15 mouse cellular contexts compared by ENCODE assay signal in genomic region chr10:126920220-126920619, GRCm38 (mm10). TPM values are rescaled to one million over a fixed set of nuclear protein-coding genes. Genes with fewer than 3 reads are reported as not detected.
DNase-seq lines count a peak whose midpoint lies in the region; ATAC-seq and TF ChIP-seq lines count a peak whose summit lies in the region.
"Had no signal": no experiment of that assay in that cellular context is flagged by ENCODE, and none has a peak within 500 bp of the region (broad histone marks: within the 10 kb centered on the region; RNA-seq: fewer than 3 reads in every experiment).

No protein-coding gene starts in this region.

- H3K9me3 ChIP-seq in heart, postnatal 0 days (replicated peaks; ENCODE audit: control insufficient read depth, low read length), result 0 out of 2 replicates have a peak, but pooled peaks cover 5% of the 10 kb centered on the region
- peaks cover 10% of the 10 kb centered on the region; the same call in 1 of the 2 replicates for H3K9me3 ChIP-seq in ES-Bruce4 (replicated peaks; ENCODE audit: control insufficient read depth, insufficient read depth, low read length, poor library complexity, severe bottlenecking)
- H3K9me3 ChIP-seq: kidney, embryonic 15.5 days had no signal

- peaks cover 3% of the 10 kb centered on the region; the same call in 1 of the 2 replicates for H3K4me1 ChIP-seq in heart, postnatal 0 days (ENCODE audit: control insufficient read depth, insufficient read depth)
- H3K4me1 ChIP-seq in lung, adult 2 months (ENCODE audit: control insufficient read depth, insufficient read depth, low read length), result peaks cover 2% of the 10 kb centered on the region; the same call in 1 of the 2 replicates
- H3K4me1 ChIP-seq in ES-Bruce4 (ENCODE audit: control insufficient read depth, insufficient read depth, low read length), result no peaks in the 10 kb centered on the region
- H3K4me1 ChIP-seq: forebrain, embryonic 10.5 days; neural tube, embryonic 12.5 days had no signal

- H3K4me3 ChIP-seq in heart, postnatal 0 days (ENCODE audit: low read depth, low read length), result no peak overlapping the region
- no peak overlapping the region for H3K4me3 ChIP-seq in lung, adult 2 months (replicated peaks; ENCODE audit: extremely low read depth, low read depth, low read length)
- H3K4me3 ChIP-seq in ES-Bruce4 (ENCODE audit: low read depth, low read length), result no peak overlapping the region
- H3K4me3 ChIP-seq: forebrain, embryonic 10.5 days; heart, embryonic 12.5 days; kidney, embryonic 15.5 days; neural tube, embryonic 12.5 days had no signal

- 98% methylated on average over 3 of the region's 3 CpGs for WGBS in heart, postnatal 0 days
- WGBS in lung, adult 2 months, result 98% methylated on average over 3 of the region's 3 CpGs

- no peak for TF ChIP-seq POLR2A in lung, adult 2 months (IDR thresholded peaks at IDR 0.05; ENCODE audit: borderline replicate concordance, extremely low read depth, low read depth, low read length)
- no peak for TF ChIP-seq POLR2A in ES-Bruce4 (IDR thresholded peaks at IDR 0.05; ENCODE audit: insufficient read depth, low read length)

- H3K27ac ChIP-seq in heart, postnatal 0 days (ENCODE audit: low read depth), result no peak overlapping the region
- H3K27ac ChIP-seq in ES-Bruce4 (ENCODE audit: insufficient read depth, low read length), result no peak overlapping the region
- H3K27ac ChIP-seq: forebrain, embryonic 10.5 days; kidney, embryonic 15.5 days; neural tube, embryonic 12.5 days had no signal

- no peaks in the 10 kb centered on the region for H3K36me3 ChIP-seq in heart, postnatal 0 days (replicated peaks; ENCODE audit: control insufficient read depth, insufficient read depth, low read length)
- H3K36me3 ChIP-seq in ES-Bruce4 (ENCODE audit: control insufficient read depth, insufficient read depth, low read length, poor library complexity, severe bottlenecking), result no peaks in the 10 kb centered on the region
- H3K36me3 ChIP-seq: forebrain, embryonic 10.5 days; heart, embryonic 12.5 days; kidney, embryonic 15.5 days; neural tube, embryonic 12.5 days had no signal

- TF ChIP-seq EP300 in heart, postnatal 0 days (IDR thresholded peaks at IDR 0.05; ENCODE audit: low read depth), result no peak
- no peak for TF ChIP-seq EP300 in ES-Bruce4 (IDR thresholded peaks at IDR 0.05; ENCODE audit: insufficient read depth, low read depth, low read length)

- H3K27me3 ChIP-seq in heart, postnatal 0 days (ENCODE audit: control insufficient read depth, insufficient read depth, low read length), result no peaks in the 10 kb centered on the region
- H3K27me3 ChIP-seq in ES-Bruce4 (ENCODE audit: control insufficient read depth, insufficient read depth, low read length, poor library complexity, severe bottlenecking), result no peaks in the 10 kb centered on the region
- H3K27me3 ChIP-seq: kidney, embryonic 15.5 days; neural tube, embryonic 12.5 days had no signal

- no peak for ATAC-seq in heart, postnatal 0 days (ENCODE audit: insufficient read depth, low read depth)
- ATAC-seq in granulocyte monocyte progenitor cell, adult 5-6 weeks (replicated peaks; ENCODE audit: poor library complexity, severe bottlenecking), result 0 out of 2 replicates have a peak, but pooled peaks have one; percentile 42

- no peak overlapping the region for H3K9ac ChIP-seq in heart, postnatal 0 days (replicated peaks; ENCODE audit: low read depth, low read length)
- no peak overlapping the region for H3K9ac ChIP-seq in ES-Bruce4 (ENCODE audit: low read depth, poor library complexity, severe bottlenecking)
- H3K9ac ChIP-seq: heart, embryonic 12.5 days; kidney, embryonic 15.5 days; neural tube, embryonic 12.5 days had no signal

- peak; percentile 33; the same call in 1 of the 2 replicates for TF ChIP-seq CTCF in heart, postnatal 0 days (IDR thresholded peaks at IDR 0.05; ENCODE audit: low read depth)
- peak; percentile 34 for TF ChIP-seq CTCF in lung, adult 2 months (IDR thresholded peaks at IDR 0.05; ENCODE audit: insufficient read depth, low read length)
- TF ChIP-seq CTCF in ES-Bruce4 (IDR thresholded peaks at IDR 0.05; ENCODE audit: low read depth, low read length), result peak; percentile 32

- no peak overlapping the region for H3K4me2 ChIP-seq in heart, postnatal 0 days (ENCODE audit: low read depth, low read length)
- H3K4me2 ChIP-seq: heart, embryonic 12.5 days; kidney, embryonic 15.5 days; neural tube, embryonic 12.5 days had no signal

- no peak for DNase-seq in heart, postnatal 0 days (ENCODE audit: low spot score)
- no peak for DNase-seq in heart, adult 8-10 months (ENCODE audit: low spot score)
- DNase-seq in lung, adult 2 months, result no peak
- DNase-seq in lung, postnatal 25 days (ENCODE audit: low spot score), result no peak
- DNase-seq in ovary, postnatal 14 days (ENCODE audit: low spot score), result no peak
- DNase-seq in right cerebral cortex, postnatal 25 days, result no peak
- DNase-seq: cerebellum, adult 8-10 months; layer of hippocampus, adult 9-11 months; midbrain, embryonic 14.5 days had no signal

RNA-seq across cellular contexts. Expression of gene Atp23, which starts 19.1 kb away (rescaled TPM):
- total RNA-seq in heart, postnatal 0 days (2014; rRNA removed; ENCODE audit: low replicate concordance), result 0.46 and 10.2 TPM in 2 replicates
- 7.8 and 8.5 TPM in 2 replicates for polyA plus RNA-seq in heart, postnatal 0 days (2015; fragmentation: Nextera tagmentation; extraction: Ambion mirVana)
- total RNA-seq in heart, adult 8-10 months (2022), result 1 to 10 TPM; 3.7 to 5.8 (median 4.7) TPM
- polyA plus RNA-seq in lung, adult 2 months (2012; rRNA removed), result 6.1 and 6.6 TPM in 2 replicates
- polyA plus RNA-seq in ES-Bruce4 (2011; ENCODE audit: insufficient read depth, insufficient read length, low read depth, missing spikeins), result 10.2 and 14.3 TPM in 2 replicates
- total RNA-seq in granulocyte monocyte progenitor cell, adult 5-6 weeks (2014; fragmentation: Nextera tagmentation), result 19.0 and 20.2 TPM in 2 replicates
- 12.8 and 15.7 TPM in 2 replicates for total RNA-seq in granulocyte monocyte progenitor cell, adult 5-6 weeks (2017)

RNA-seq across cellular contexts. Expression of gene Ctdsp2, which starts 58.3 kb away (rescaled TPM):
- 137 and 155 TPM in 2 replicates for total RNA-seq in heart, postnatal 0 days (2014; rRNA removed; ENCODE audit: low replicate concordance)
- 26.4 and 27.4 TPM in 2 replicates for polyA plus RNA-seq in heart, postnatal 0 days (2015; fragmentation: Nextera tagmentation; extraction: Ambion mirVana)
- total RNA-seq in heart, adult 8-10 months (2022), result 100 to 1,000 TPM in 2 of 4 experiments, 10 to 100 TPM in 2; 84.6 to 110 (median 95.0) TPM
- 182 and 227 TPM in 2 replicates for polyA plus RNA-seq in lung, adult 2 months (2012; rRNA removed)
- polyA plus RNA-seq in ES-Bruce4 (2011; ENCODE audit: insufficient read depth, insufficient read length, low read depth, missing spikeins), result 60.9 and 62.0 TPM in 2 replicates
- total RNA-seq in granulocyte monocyte progenitor cell, adult 5-6 weeks (2014; fragmentation: Nextera tagmentation), result 53.4 and 62.9 TPM in 2 replicates
- total RNA-seq in granulocyte monocyte progenitor cell, adult 5-6 weeks (2017), result 21.2 and 21.5 TPM in 2 replicates
